Mouse (Mus musculus) neutrophil, adult 5-6 weeks (primary cell): ENCODE results near the gene Crip1. TPM values are rescaled to one million over a fixed set of nuclear protein-coding genes. Genes with fewer than 3 reads are reported as not detected.
"Not testable (repeated sequence)": the region's sequence is repeated elsewhere in the genome, so short reads cannot be mapped to it uniquely, and the experiment has no call there.

Source experiments
- ATAC-seq: fragments of 151-379, 151-347 bp; 2 replicates; pipeline ENCODE4 v1.8.0; 2017; ENCODE audit warnings: mild to moderate bottlenecking, moderate TSS enrichment; ENCODE audit not compliant: insufficient number of reproducible peaks, poor library complexity, low FRiP score, severe bottlenecking; ENCODE audit errors: extremely low read depth
- total RNA-seq: library from RNA; stranded (forward); fragments of 200-1000 nt; gene quantifications from 2 replicates; pipeline ENCODE4 v1.2.3, GENCODE M21; 2017

The Crip1 gene
- total RNA-seq, 1 experiment from 2014 or later, result 448 TPM

DNA sequence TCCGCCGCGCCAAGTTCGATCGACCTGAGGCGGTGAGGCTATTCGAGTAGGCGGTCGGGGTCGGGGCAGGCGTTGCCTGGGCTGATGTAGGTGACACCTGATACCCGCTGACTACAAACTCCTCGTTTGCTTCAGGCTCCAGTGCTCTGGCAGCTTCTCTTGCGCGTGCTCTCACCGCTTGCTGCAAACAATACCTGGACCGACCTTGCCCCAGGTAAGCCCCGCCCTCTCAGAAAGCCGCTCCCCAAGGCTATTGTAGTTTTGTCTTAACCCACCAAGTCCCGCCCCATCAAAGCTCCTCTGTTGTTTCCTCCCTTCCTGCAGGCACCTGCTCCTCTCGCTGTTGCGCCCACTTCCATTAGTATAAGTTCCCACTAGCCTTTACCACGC is 10.4 kb downstream of the Crip1 start:
- ATAC-seq, result no peak

DNA sequence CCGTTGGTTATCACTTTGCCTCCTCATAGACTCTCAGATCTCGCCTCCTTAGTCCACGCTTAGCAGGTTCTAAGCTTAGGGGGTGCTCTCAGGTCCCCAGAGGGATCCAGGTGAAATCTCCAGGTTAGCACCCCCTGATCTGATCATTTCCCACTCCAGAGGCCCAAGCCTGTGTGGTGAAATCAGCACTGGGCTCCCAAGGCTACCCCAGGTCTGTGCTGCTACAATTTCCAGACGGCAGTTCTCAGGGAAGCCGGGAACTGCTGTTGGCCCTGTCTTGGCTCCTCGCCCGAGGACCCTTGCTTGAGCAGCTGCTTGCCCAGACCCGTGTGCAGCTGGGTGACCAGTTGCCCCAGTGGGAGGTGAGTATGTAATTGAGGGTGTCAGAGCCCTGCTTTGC is 10.9 kb downstream of the Crip1 start:
- no peak for ATAC-seq

DNA sequence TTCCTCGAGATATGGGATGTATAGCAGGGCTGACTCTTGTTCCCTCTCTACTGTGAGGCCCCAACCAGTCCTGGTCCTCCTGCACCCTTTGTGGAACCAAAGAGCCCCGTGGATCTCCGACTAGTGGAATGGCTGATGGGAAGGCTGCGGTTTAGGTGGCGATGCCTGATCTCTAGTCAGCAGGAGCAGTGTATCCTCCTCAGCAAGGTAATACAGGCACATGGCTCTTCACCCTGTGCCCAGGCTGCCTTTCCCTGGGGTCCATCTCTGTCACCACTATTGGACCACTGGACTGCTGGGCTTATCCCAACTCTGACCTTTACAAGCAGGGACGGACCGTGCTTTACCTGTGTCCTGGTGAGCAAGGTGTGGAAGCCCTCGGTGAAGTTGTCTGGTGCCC is 11.4 kb downstream of the Crip1 start:
- ATAC-seq, result no peak

DNA sequence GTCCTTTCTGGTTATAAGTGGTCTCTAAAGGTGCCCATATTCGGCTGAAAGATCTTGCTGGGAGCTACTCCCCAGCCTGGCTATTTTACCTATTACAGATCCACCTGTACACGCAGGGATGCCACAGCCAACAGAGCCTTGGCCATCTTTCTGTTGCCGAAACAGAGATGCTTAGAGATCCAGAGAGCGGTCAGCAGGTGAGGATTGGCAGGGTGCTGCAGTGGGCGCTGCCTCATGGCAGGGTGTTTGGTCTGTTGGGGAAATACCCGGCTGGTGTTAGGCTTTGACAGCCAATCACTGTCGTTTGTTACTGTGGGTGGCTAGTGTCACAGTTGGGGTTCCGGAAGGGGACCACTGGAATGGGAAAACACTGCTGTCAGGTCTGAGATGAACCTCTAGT is 11.9 kb downstream of the Crip1 start:
- ATAC-seq, result no peak

DNA sequence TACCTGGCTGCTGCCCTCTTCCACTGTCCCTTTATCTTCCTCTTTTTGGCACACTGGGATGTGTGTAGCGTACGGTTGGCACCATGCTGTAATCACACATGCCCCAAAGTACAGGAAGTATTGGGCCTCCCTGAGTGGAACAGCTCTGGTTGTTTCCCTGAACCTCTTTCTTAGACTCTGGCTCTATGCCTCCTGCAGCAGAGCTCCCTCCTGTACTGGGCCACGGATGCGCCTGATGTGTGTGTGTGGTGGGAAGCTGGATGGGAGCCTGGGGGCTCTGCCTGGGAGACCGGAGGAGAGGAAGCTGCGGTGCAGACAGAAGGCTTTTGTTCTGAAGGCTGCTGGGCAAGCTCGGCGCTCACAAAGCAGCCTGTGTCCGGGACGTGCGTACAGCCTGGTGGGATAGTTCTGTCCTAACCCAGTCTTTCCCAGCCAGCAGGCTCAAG is 17.5 kb downstream of the Crip1 start:
- ATAC-seq, result no peak

DNA sequence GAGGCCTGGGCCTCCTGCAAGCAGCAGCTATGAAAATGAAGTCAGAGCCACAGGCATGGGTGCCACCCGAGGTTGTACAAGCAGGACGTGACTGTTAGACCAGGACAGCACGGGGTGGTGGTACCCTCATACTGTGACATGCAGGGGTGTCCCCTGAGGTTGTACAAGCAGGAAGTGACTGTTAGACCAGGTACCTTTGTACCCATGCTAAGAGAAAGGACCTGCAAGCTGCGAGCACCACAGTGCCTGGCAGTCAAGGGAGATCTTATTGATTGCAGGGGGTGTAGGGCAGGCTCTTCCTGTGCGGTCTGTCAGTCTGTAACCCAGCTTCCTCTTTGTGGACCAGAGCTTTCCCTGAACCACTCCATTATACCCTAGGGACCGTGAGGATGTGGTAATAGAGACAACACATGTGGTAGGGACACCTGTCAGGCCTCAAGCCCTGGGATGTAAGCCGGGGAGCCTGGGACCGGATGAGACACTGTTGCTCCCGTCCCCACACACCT is 22.0 kb downstream of the Crip1 start:
- ATAC-seq, result peak; percentile 84

DNA sequence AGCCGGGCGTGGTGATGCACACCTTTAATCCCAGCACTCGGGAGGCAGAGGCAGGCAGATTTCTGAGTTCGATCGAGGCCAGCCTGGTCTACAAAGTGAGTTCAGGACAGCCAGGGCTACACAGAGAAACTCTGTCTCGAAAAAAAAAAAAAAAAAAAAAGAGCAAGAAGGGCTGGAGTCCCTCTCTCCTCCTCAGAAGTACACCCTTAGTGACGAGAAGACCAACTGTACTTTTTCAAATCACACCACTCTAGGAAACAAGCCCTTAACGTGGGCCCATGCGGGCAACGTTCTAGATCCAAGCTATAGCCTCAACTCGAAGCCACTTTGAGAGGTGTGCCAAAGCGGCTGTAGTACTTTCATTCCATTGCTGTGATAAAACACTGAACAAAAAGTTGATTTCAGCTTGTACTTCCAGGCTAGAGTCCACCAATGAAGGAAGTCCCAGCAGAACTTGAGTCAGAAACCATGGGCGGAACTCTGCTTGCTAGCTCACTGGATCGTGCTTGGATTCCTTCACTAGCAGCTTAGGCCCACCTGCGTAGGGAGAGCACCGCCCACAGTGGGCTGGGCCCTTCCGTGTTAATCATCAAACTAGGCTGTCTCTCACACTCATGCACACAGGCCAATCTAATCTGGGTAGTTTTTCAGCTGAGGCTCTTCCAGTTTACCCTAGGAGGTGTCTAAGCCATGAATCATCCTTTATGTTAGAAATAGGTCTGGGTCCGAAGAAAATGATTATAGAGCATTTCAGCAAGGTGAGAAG is 31.0 kb downstream of the Crip1 start:
- no peak for ATAC-seq

DNA sequence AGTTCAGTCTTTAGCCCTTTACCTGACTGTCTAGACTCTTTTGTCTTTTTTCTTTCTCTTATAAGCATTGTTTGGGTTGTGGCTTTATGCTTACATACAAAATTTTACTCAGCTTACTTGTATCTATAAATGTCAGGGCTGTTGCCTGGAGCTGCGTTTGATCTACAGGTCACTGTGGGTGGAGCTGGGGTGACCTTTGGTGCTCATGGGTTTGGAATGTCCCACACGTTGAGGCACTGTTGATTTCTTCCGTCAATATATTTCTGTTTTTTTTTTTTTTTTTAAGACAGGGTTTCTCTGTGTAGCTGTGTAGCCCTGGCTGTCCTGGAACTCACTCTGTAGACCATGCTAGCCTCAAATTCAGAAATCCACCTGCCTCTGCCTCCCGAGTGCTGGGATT is 34.9 kb downstream of the Crip1 start:
- ATAC-seq, result no peak

DNA sequence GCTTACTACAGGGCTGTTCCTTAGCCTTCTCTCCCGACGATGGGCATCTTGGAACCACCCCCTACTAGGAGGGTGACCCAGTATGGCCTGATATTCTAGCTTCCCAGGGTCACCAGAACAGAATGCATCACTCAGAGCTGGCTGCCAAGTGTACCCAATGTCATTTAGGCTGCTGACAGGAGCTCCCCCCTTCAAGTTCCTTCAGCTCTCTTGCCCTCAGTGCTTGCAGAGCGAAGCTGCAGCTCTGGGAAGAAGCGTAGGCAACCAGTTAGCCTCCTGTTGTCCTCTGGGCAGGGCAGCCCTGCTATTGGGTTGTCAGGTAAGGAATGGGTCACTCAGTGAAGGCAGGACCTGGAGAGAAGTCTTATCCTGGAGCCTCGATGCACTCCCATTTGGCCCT is 38.8 kb downstream of the Crip1 start:
- no peak for ATAC-seq

DNA sequence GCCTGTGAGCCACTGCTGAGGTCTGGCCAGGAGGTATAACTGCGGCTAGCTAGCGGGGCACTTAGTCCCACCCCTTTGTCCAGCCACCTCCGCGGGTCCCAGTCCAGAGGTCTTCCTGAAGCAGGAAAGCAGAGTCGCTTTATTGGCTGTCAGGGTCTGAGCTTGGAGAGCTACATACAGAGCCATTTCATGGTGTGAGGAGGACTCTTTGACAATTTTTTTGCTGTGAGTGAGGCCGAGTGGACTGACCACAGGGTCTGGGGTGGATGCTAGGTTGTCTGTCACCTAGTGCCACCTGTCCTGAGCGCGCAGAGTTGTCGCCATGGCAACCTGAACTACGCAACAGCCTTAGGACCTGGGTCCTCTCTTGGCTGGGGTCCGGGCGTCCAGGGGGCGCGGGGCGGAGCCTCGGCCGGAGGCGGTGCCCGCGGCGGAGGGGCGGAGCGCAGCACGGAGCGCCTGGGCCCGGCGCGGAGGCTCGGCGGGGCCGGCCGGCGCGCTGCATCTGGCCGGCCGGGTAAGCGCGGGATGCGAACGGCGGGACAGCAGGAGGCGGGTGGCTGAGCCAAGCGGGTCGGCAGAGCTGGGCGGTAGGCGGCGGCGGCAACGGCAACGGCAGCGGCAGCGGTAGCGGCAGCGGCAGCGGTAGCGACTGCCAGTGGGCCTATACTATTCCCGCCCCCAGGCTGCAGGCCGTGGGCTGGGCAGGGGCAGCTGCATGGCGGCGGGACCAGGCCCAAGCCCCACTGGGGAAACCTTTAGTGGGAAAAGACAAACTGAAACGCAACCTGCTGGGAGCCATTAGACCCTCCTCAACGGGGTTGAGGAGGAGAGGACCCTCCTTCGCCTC is 39.6 kb downstream of the Crip1 start, which contains the start of gene Tmem121:
Tmem121 (plus strand) TSS at position 489 of the 850 bp plus-strand sequence.
- no peak for ATAC-seq

DNA sequence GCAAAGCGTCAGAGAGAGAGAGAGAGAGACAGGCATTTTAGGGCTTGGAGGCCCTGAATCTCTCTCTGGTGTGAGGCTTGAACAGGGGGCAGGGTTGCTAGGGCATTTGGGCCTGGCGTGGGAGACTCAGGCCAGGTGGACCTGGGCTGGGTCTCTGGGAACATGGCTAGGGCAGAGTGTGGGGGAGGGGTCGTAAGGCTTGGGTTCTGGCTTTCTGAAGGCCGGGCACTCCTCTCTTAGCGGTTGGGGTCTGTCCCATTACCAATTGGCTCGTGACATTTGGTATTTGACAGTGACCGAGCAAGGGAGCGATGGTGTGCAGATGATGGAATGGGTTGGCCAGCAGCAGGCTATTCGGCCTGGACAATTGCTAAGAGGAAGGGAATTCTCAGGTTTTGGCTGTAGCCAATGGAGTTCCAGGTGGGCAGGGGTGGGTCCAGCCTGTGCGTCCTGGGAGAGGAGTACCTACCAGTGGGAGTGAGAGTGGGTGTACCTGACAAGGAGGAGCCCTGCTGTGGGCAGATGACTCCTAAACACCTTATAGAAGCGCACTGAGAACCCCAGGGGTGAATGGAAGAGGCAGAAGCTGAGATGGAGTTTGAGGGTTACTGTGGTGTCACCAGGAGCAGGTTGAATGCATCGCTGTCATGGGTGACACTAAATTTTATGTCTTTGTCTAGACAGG is 40.4 kb downstream of the Crip1 start:
- ATAC-seq, result no peak

DNA sequence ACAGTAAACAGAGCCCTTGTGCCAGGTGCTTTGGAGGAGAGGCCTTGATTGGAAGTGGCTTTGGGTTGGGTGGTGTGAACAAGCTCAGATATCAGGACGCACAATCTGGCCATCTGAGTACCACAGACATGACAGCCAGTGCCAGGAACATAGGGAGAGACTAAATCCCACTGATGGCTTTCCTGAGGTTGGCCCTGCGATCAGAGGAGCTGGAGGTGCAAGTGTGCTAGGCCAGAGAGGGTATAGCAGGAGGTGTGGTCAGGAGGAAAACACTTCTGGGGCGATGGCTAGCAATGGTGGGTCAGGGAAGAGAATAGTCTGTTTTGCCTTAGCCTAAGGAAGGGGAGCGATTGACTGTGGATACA is 40.9 kb downstream of the Crip1 start:
- ATAC-seq, result no peak

DNA sequence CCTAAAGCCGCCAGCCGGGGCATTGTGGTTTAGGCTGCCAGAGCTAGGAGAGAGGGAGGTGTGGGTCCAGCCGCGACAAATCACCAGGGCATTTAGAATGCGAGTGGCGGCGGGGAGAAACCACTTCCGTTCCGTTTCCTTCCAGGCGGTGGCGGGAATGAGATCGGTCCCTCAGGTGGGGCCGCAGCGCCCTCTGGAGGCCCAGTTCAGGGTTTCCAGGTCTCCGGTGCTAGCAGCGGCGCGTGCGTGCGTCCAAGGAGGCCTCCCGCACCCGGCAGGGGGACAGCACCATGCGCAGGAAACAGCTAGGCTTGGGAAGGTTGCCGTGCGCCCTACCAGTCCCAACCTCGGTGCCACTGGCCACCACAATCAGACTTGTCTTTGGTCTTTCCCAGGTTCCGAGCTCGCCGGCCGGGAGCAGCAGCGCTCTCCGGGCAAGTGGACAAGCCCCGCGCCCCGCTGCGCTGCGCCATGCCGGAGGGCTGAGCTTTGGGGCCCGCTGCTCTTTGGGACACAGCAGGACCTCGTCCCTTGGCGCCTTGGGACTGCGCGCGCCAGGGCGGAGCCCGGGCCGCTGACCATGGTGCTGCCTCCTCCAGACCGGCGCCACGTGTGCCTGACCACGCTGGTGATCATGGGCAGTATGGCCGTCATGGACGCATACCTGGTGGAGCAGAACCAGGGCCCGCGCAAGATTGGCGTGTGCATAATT is 41.6 kb downstream of the Crip1 start:
- peak; percentile 26; the same call in 1 of the 2 replicates for ATAC-seq

DNA sequence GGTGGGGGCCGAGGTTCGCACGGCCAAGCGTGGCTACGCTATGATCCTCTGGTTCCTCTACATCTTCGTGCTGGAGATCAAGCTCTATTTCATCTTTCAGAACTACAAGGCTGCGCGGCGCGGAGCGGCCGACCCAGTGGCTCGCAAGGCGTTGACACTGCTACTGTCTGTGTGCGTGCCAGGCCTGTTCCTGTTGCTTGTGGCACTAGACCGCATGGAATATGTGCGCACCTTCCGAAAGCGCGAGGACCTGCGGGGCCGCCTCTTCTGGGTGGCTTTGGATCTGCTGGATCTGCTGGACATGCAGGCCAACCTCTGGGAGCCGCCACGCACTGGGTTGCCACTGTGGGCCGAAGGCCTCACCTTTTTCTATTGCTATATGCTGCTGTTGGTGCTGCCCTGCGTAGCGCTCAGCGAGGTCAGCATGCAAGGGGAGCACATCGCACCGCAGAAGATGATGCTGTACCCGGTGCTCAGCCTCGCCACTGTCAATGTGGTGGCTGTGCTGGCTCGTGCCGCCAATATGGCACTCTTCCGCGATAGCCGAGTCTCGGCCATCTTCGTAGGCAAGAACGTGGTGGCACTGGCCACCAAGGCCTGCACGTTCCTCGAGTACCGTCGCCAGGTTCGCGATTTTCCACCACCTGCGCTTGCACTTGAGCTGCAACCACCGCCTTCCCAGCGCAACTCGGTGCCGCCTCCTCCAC is 42.4 kb downstream of the Crip1 start:
- no peak for ATAC-seq

DNA sequence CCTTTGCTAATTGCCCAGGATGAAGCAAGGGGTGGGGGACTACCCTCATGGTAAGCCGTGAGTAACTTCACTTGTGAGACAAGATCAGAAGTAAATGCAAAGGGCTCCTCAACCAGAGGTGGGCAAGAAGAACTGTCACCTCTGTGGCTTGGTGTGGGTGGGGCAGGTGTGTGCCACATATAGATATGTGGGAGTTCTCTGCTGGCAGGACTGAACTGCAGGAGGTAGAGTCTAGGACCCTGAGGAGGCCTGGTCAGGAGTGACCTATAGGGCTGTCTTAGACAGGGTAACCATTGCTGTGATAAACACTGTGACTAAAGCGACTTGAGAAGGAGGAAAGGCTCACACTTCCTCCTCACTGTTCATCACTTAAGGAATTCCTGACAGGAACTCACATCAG is 47.3 kb downstream of the Crip1 start:
- ATAC-seq, result no peak

DNA sequence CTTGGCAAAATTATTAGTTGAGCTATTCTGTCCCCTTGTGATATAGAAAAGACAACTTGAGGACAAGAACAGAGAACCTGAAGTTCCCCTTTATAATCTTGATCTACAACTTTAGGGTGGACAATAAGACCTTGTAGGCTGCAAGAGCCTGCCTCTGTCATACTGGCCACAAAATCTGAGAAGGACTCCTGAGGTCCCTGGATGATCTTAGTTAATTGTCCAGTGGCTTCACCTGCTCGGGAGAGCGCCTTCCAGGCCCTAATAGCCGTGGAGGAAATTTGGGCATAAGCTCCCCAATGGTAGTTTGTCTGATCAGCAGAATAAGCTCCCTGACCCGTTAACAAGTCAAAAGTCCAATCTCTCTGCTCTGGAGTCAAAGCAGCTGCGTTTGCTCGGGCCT is 53.0 kb downstream of the Crip1 start:
- not testable (repeated sequence) for ATAC-seq

DNA sequence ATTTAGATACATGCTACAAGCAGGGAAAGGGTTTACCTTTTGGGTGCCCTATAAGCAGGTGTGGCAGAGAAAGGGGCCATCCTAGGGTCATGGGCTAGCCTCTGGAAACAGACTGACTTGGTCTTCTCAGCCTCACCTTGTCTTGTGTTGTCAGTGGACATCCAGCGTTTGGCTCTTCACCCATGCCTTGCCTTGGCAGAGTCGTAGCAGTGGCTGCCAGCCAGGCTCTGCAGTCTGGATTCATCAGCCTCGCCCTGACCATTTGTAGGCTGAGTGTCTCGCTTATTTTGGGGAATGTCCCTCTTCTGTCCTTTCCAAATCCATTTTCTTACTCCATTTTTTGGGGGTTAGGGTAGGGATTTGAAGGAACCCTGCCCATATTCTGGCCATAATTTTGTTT is 55.2 kb downstream of the Crip1 start:
- no peak for ATAC-seq

DNA sequence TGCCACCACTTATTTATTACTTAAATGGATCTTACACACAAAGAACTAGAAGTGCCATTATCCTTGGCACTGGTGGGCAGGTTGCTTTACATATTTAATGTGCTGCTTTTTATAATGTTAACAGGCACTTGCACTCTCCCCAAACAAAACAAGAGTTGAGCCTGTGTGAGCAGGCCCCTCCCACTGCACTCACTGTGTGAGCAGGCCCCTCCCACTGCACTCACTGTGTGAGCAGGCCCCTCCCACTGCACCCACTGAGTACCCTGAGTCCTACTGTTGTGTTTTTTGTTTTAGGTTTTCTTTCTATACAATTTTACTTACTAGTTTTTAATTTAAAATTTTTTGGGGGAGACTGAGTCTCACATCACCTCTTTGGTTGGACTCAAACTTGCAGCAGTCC is 55.9 kb downstream of the Crip1 start:
- no peak for ATAC-seq
